Mouse (Mus musculus) limb, embryonic 14.5 days (tissue): ENCODE data around the gene Nxf3. TPM values are rescaled to one million over a fixed set of nuclear protein-coding genes. Genes with fewer than 3 reads are reported as not detected.
"Not testable (repeated sequence)": the region's sequence is repeated elsewhere in the genome, so short reads cannot be mapped to it uniquely, and the experiment has no call there.

Experiments used
- ATAC-seq: fragments of 200-750 bp; cut with Nextera tagmentation; 2 replicates; pipeline ENCODE4 v1.8.0; 2017; ENCODE audit warnings: low read depth, moderate number of reproducible peaks, moderate TSS enrichment; ENCODE audit not compliant: low FRiP score
- DNase-seq: peaks from one replicate; pipeline ENCODE4 v3.0.0-alpha.2; 2015; ENCODE audit warnings: low spot score
- H3K27ac ChIP-seq: fragments of 300-500 bp; sonication (generic); replicated peaks from 2 replicates; pipeline ENCODE4 v1.5.1; 2014; ENCODE audit warnings: low read depth, mild to moderate bottlenecking, low read length, moderate library complexity, mixed read lengths
- H3K27me3 ChIP-seq: fragments of 300-500 bp; sonication (generic); 2 replicates; pipeline ENCODE4 v1.6.1; 2014; ENCODE audit warnings: low read length, mixed read lengths; ENCODE audit not compliant: control insufficient read depth, insufficient read depth
- H3K36me3 ChIP-seq: fragments of 300-500 bp; sonication (generic); 2 replicates; pipeline ENCODE4 v1.6.1; 2014; ENCODE audit warnings: mild to moderate bottlenecking, low read length, moderate library complexity, mixed read lengths; ENCODE audit not compliant: control insufficient read depth, insufficient read depth
- H3K4me1 ChIP-seq: fragments of 300-500 bp; sonication (generic); 2 replicates; pipeline ENCODE4 v1.6.1; 2014; ENCODE audit warnings: antibody characterized with exemption, low read length, mixed read lengths; ENCODE audit not compliant: control insufficient read depth, insufficient read depth
- H3K4me2 ChIP-seq: fragments of 300-500 bp; sonication (generic); replicated peaks from 2 replicates; pipeline ENCODE4 v1.6.1; 2014; ENCODE audit warnings: low read depth, mild to moderate bottlenecking, low read length, moderate library complexity; ENCODE audit not compliant: severe bottlenecking
- H3K4me3 ChIP-seq: fragments of 300-500 bp; sonication (generic); replicated peaks from 2 replicates; pipeline ENCODE4 v1.5.1; 2014; ENCODE audit warnings: low read length
- H3K9ac ChIP-seq: fragments of 300-500 bp; sonication (generic); 2 replicates; pipeline ENCODE4 v1.6.1; 2014; ENCODE audit warnings: mild to moderate bottlenecking, low read depth, low read length, moderate library complexity; ENCODE audit not compliant: severe bottlenecking
- H3K9me3 ChIP-seq: fragments of 300-500 bp; sonication (generic); 2 replicates; pipeline ENCODE4 v1.6.1; 2016; ENCODE audit warnings: low read length; ENCODE audit not compliant: control insufficient read depth
- POLR2A ChIP-seq: fragments of 200-500 bp; IDR thresholded peaks from 2 replicates; pipeline ENCODE4 v1.8.0; 2012; ENCODE audit warnings: inconsistent platforms, mild to moderate bottlenecking, moderate library complexity, borderline replicate concordance; ENCODE audit not compliant: insufficient read depth, insufficient read length; ENCODE audit errors: extremely low read depth
- WGBS: fragments of 180-500 bp; shearing (Covaris S2); extraction: QIAGEN DNeasy Blood & Tissue Kit; methylation state at CpG from one replicate; pipeline ENCODE4 v1.1.7; 2014; 5-methylcytosine and 5-hydroxymethylcytosine counted together
- polyA plus RNA-seq, 2 experiments: library from polyadenylated mRNA; depleted of rRNA in 1 of 2; stranded (reverse) in 1 of 2; unstranded in 1 of 2; fragments of >200 nt; fragmentation: Nextera tagmentation in 1 of 2; extraction: Ambion mirVana in 1 of 2; gene quantifications; 2 replicates each; pipeline versions ENCODE4 v1.2.1 to v1.2.3; 2012 to 2014

Gene Nxf3
- polyA plus RNA-seq, 2 experiments, result 0.03 TPM; not detected in 1

GRCm38 (mm10) chrX:136107942-136108341, 22.9 kb upstream of the Nxf3 start:
- DNase-seq (no peak), ATAC-seq (no peak)
- H3K9ac ChIP-seq, result no peak overlapping the region
- H3K4me1 ChIP-seq, result no peaks in the 10 kb centered on the region
- H3K27me3 ChIP-seq, result no peaks in the 10 kb centered on the region
- H3K4me2 ChIP-seq, result no peak overlapping the region
- WGBS, result 44% methylated on average over 6 of the region's 6 CpGs
- no peaks in the 10 kb centered on the region for H3K36me3 ChIP-seq
- no peak overlapping the region for H3K27ac ChIP-seq
- H3K9me3 ChIP-seq, result no peaks in the 10 kb centered on the region
- TF ChIP-seq POLR2A, result no peak
- H3K4me3 ChIP-seq, result no peak overlapping the region

GRCm38 (mm10) chrX:136104724-136105088, 19.7 kb upstream of the Nxf3 start:
- no peak for TF ChIP-seq POLR2A
- no peak for DNase-seq
- no peak for ATAC-seq
- no peaks in the 10 kb centered on the region for H3K36me3 ChIP-seq
- no peak overlapping the region for H3K27ac ChIP-seq
- 62% methylated on average over 3 of the region's 3 CpGs for WGBS
- H3K4me2 ChIP-seq, result no peak overlapping the region
- H3K9ac ChIP-seq, result no peak overlapping the region
- H3K4me3 ChIP-seq, result no peak overlapping the region
- H3K27me3 ChIP-seq, result no peaks in the 10 kb centered on the region
- H3K9me3 ChIP-seq, result no peaks in the 10 kb centered on the region
- H3K4me1 ChIP-seq, result no peaks in the 10 kb centered on the region

DNA sequence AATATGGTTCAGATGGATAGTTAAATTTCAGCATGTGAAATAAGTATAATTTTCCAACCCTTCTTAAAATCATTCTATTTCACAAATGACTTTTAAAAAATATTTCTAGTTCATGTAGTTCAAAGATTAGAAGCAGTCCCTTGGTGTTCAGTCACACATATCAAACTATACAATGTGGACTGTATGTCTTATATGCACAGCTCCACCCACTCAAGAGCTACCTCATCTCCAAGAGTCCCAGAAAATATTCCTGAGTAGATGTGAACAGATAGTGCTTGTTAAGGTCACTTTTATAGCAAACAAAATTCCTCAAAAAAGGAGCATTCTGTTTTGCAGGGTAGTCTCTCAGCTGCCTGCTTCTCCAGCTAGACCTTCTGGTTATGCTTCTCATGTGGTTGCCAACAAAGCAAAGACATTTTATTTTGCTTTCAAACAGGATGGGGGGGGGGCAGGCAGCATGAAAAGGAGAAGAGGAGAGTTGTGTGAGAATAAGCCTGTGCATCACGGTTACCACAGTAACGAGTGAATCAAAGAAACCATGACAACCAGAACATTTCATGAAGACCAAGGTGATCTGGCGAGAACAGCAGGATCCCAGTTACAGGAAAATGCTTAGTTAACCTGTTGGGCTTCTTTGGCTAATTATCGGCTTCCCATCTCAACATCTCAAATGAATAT, 19.1 kb upstream of the Nxf3 start:
- Histone ChIP-seq H3K4me3 (no peak overlapping the region), H3K4me2 (no peak overlapping the region), H3K27ac (no peak overlapping the region), H3K27me3 (no peaks in the 10 kb centered on the region), H3K9ac (no peak overlapping the region), H3K36me3 (no peaks in the 10 kb centered on the region), H3K9me3 (no peaks in the 10 kb centered on the region), H3K4me1 (no peaks in the 10 kb centered on the region)
- 77% methylated on average over 4 of the region's 4 CpGs for WGBS
- no peak for ATAC-seq
- DNase-seq, result no peak
- TF ChIP-seq POLR2A, result no peak

GRCm38 (mm10) chrX:136094421-136094820, 9.4 kb upstream of the Nxf3 start:
- H3K4me3 ChIP-seq, result no peak overlapping the region
- no peaks in the 10 kb centered on the region for H3K36me3 ChIP-seq
- no peak overlapping the region for H3K9ac ChIP-seq
- H3K9me3 ChIP-seq, result no peaks in the 10 kb centered on the region
- no peaks in the 10 kb centered on the region for H3K4me1 ChIP-seq
- H3K27ac ChIP-seq, result no peak overlapping the region
- WGBS, result 60% methylated on average over 2 of the region's 2 CpGs
- TF ChIP-seq POLR2A, result no peak
- no peaks in the 10 kb centered on the region for H3K27me3 ChIP-seq
- no peak for ATAC-seq
- no peak overlapping the region for H3K4me2 ChIP-seq
- no peak for DNase-seq

DNA sequence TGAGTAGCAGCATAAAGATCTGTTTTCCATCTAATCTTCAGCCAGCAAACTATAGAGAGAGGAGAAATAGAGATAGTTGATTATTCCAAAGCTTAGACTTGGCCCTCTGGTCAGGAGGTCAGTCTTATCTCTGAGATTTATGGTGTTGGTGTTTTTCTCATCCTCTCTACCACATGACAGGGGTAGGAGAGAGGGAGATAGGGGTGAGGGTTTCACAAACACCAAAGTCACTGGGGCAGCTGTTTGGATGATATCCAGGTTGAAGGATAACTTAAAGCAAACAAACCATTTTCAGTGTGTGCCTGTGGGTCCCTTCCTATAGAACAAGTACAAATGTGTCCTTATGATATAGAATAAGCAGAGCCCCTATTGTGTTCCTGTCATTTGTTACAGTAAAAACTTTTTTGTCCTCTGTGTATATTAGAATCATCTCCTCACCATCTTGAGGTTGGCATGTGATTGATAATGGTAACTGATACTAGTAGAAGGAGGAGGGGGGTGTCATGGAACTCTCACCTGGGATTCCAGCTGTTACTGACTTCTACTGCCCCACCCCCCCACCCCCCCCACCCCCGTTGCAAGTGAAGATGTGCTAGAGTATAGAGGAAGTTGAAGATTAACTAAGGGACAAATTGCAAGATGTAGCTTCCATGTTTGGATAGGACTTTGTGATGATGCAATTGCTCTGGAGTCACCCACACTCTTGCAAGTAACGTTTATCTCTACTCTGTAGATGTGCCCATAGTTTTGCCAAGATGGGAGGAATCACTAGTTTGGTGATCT, 7.6 kb upstream of the Nxf3 start:
- Histone ChIP-seq H3K27me3 (no peaks in the 10 kb centered on the region), H3K4me1 (no peaks in the 10 kb centered on the region), H3K27ac (no peak overlapping the region), H3K9me3 (no peaks in the 10 kb centered on the region), H3K36me3 (no peaks in the 10 kb centered on the region), H3K9ac (no peak overlapping the region), H3K4me3 (no peak overlapping the region), H3K4me2 (no peak overlapping the region)
- WGBS, result 32% methylated on average over 2 of the region's 2 CpGs
- TF ChIP-seq POLR2A, result no peak
- ATAC-seq (no peak), DNase-seq (no peak)

- peak within 1 kb of the TSS; percentile 28 for H3K4me3 ChIP-seq
- not testable (repeated sequence) for H3K36me3 ChIP-seq, DNase-seq, H3K27me3 ChIP-seq, H3K9me3 ChIP-seq, H3K27ac ChIP-seq, H3K4me1 ChIP-seq
- peak; percentile 97 for ATAC-seq
- 0 out of 2 replicates have a peak within 1 kb of the TSS, but pooled peaks have one; percentile 7 for H3K9ac ChIP-seq
- H3K4me2 ChIP-seq, result peak within 1 kb of the TSS; percentile 40
- no CpG with 5 or more reads among the region's 32 CpGs for WGBS
Observed at GRCm38 (mm10) chrX:136068020-136068419, 17.0 kb downstream of the Nxf3 start, which contains the start of gene Bex2. TSS of gene Bex2 (minus strand) at chrX:136068236.

DNA sequence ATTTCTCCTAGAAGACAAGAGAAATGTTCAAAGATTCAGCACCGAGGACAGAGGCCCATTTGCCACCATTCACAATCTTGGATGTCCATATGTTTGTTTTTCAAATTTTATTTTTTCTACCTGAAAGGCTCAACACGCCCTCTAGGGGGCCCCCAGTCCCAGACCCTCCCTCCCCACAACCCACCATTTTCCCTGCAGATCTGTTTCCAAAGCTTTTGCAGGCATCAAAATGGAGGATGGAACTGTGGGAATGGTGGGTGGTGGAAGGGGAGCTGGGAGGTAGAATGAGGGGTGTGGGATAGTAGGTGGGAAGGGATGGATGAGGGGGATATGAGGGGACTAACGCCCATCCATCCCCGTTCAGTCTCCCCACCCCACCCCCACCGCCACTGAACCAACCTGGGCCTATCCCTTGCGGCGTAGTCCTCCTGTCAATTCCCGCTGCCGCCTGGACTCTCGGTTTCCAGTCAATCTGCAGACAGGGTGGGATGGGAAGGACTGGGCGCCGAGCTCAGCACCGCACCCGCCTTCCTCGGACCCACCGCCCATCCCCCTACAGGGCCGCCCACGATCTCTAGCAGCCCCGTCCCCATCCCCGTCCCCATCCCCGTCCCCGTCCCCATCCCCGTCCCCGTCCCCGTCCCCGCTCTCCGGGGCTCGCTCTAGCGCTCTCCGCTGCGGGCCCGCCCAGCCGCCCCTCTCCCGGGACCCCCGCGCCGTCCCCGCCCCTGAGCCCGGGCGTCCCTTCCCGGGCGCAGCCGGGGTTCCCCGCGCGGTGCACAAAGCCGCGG, 17.7 kb downstream of the Nxf3 start:
- WGBS, result 38% methylated on average over 10 of the region's 48 CpGs
- peak; percentile 61 for ATAC-seq
- peak overlapping the region; percentile 40 for H3K4me2 ChIP-seq
- not testable (repeated sequence) for H3K36me3 ChIP-seq, H3K9me3 ChIP-seq, H3K27me3 ChIP-seq, H3K27ac ChIP-seq, H3K4me1 ChIP-seq
- 0 out of 2 replicates have a peak overlapping the region, but pooled peaks have one; percentile 7 for H3K9ac ChIP-seq
- H3K4me3 ChIP-seq, result peak overlapping the region; percentile 28
- DNase-seq, result peak; percentile 26
